Mouse (Mus musculus): ENCODE data around the gene Olfr1178.

Gene Olfr1178

GRCm38 (mm10) chr2:88386762-88387161 is at the start of gene Olfr1178:
Olfr1178 (plus strand) TSS chr2:88387062.
- no peak for DNase-seq

GRCm38 (mm10) chr2:88346392-88346791 is 40.5 kb upstream of the Olfr1178 start, which contains the start of gene Olfr1177-ps:
Olfr1177-ps (minus strand) TSS chr2:88346492.
- no peak for DNase-seq

- DNase-seq = no peak
Measured at GRCm38 (mm10) chr2:88356304-88356703, 30.6 kb upstream of the Olfr1178 start.

GRCm38 (mm10) chr2:88406353-88406752 is 19.5 kb downstream of the Olfr1178 start, which contains the start of gene Olfr1179:
Olfr1179 (minus strand) TSS chr2:88406453.
- DNase-seq = no peak

- DNase-seq = no peak
Measured at GRCm38 (mm10) chr2:88419051-88419450, 32.2 kb downstream of the Olfr1178 start, which contains the start of gene Olfr1180. Olfr1180 (minus strand) TSS chr2:88419151.

GRCm38 (mm10) chr2:88426071-88426470 is 39.2 kb downstream of the Olfr1178 start, which contains the start of gene Olfr1181:
Olfr1181 (minus strand) TSS chr2:88426171.
- no peak for DNase-seq

- no peak for DNase-seq
Measured at GRCm38 (mm10) chr2:88449031-88449430, 62.2 kb downstream of the Olfr1178 start, which contains the start of gene Gm13757. Gm13757 (minus strand) TSS chr2:88449131.
